Mouse (Mus musculus) embryonic facial prominence, embryonic 14.5 days (tissue): Measurements from ENCODE around the gene Mrtfa. TPM values are rescaled to one million over a fixed set of nuclear protein-coding genes. Genes with fewer than 3 reads are reported as not detected.

Source experiments
- ATAC-seq: fragments of 200-750 bp; cut with Nextera tagmentation; 2 replicates; pipeline ENCODE4 v1.8.0; 2017; ENCODE audit warnings: low read depth, moderate number of reproducible peaks, moderate TSS enrichment
- DNase-seq: peaks from one replicate; pipeline ENCODE4 v3.0.0-alpha.2; 2015; ENCODE audit warnings: low spot score
- H3K27ac ChIP-seq: fragments of 300-500 bp; sonication (generic); replicated peaks from 2 replicates; pipeline ENCODE4 v1.5.1; 2014; ENCODE audit warnings: low read depth, mild to moderate bottlenecking, low read length, moderate library complexity
- H3K27me3 ChIP-seq: fragments of 300-500 bp; sonication (generic); replicated peaks from 2 replicates; pipeline ENCODE4 v1.6.1; 2014; ENCODE audit warnings: low read length; ENCODE audit not compliant: control insufficient read depth, insufficient read depth
- H3K36me3 ChIP-seq: fragments of 300-500 bp; sonication (generic); 2 replicates; pipeline ENCODE4 v1.6.1; 2014; ENCODE audit warnings: low read length, mixed read lengths; ENCODE audit not compliant: control insufficient read depth, insufficient read depth
- H3K4me1 ChIP-seq: fragments of 300-500 bp; sonication (generic); 2 replicates; pipeline ENCODE4 v1.6.1; 2014; ENCODE audit warnings: antibody characterized with exemption, low read length; ENCODE audit not compliant: control insufficient read depth, insufficient read depth
- H3K4me2 ChIP-seq: fragments of 300-500 bp; sonication (generic); 2 replicates; pipeline ENCODE4 v1.6.1; 2014; ENCODE audit warnings: low read depth, mild to moderate bottlenecking, low read length, moderate library complexity, mixed read lengths
- H3K4me3 ChIP-seq: fragments of 300-500 bp; sonication (generic); 2 replicates; pipeline ENCODE4 v1.5.1; 2014; ENCODE audit warnings: low read depth, mild to moderate bottlenecking, low read length
- H3K9ac ChIP-seq: fragments of 300-500 bp; sonication (generic); 2 replicates; pipeline ENCODE4 v1.6.1; 2014; ENCODE audit warnings: low read depth, mild to moderate bottlenecking, low read length, moderate library complexity, mixed read lengths
- H3K9me3 ChIP-seq: fragments of 300-500 bp; sonication (generic); 2 replicates; pipeline ENCODE4 v1.6.1; 2016; ENCODE audit warnings: low read length; ENCODE audit not compliant: control insufficient read depth
- WGBS: fragments of 180-500 bp; shearing (Covaris S2); extraction: QIAGEN DNeasy Blood & Tissue Kit; methylation state at CpG from one replicate; pipeline ENCODE4 v1.1.7; 2014; 5-methylcytosine and 5-hydroxymethylcytosine counted together
- polyA plus RNA-seq: library from polyadenylated mRNA; unstranded; fragments of >200 nt; fragmentation: Nextera tagmentation; extraction: Ambion mirVana; gene quantifications from 2 replicates; pipeline ENCODE4 v1.2.1, GENCODE M21; 2014

Mrtfa gene
- polyA plus RNA-seq, 1 experiment from 2014 or later = 28.6 TPM

DNA sequence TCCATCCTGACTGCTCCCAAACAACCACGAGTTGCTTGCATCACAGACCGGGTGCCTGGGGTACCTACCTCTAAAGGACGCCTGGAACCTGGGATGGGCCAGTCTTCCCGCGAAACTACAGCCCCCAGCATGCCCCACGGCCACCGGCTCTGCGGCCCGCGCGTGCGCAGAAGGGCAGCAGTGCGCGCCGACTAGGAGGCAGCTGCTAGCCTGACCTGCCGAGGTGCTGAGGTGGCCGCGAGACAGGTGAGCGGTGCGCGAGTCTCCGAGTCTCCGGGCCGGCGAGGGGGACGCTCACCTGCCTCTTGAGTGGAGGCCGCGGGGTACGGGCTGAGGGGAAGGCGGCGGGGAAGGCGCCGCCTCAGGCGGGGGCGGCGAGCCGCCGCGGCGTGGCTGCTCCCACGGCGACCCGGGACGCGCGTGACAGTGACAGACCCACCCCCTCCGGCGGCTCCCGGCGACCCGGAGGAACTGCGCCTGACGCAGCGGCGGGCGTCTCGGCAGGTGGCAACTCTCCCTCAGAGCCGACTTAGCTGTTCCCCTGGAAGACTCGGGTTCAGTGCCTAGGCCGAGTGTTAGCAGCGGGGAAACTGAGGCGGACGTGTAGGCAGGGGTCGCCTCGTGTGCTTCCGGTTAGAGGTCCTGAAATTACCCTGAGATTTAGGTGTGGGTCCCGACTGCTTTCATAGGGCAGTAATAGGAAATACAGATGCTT, 212.8 kb downstream of the Mrtfa start, which contains the start of gene Sgsm3:
Sgsm3 (plus strand) TSS at position 146 of the 715 bp plus-strand sequence.
- Histone ChIP-seq H3K36me3 (no peaks in the 10 kb centered on the region), H3K9ac (peak within 1 kb of the TSS; percentile 75), H3K9me3 (no peaks in the 10 kb centered on the region), H3K4me3 (peak within 1 kb of the TSS; percentile 92), H3K4me2 (peak within 1 kb of the TSS; percentile 92), H3K4me1 (peaks cover 8% of the 10 kb centered on the region), H3K27ac (no peak within 1 kb of the TSS), H3K27me3 (no peaks in the 10 kb centered on the region)
- DNase-seq (peak; percentile 88), ATAC-seq (peak; percentile 95)
- 0% methylated on average over 33 of the region's 67 CpGs for WGBS

DNA sequence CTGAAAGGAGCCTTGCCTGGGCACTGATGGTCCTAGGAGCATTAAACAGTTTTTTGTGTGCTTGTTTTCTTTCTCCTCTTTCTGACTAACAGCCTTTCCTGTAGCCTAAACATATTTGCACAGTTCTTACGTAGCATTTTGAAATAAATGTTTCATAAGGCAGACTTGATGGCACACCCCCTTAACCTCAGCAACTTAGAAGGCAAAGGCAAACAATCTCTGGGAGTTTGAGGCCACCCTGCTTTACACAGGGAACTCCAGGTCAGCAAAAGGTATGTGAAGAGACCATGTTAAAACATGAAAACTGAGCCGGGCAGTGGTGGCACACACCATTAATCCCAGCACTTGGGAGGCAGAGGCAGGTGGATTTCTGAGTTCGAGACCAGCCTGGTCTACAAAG, 214.9 kb downstream of the Mrtfa start:
- ATAC-seq (no peak), DNase-seq (no peak)
- Histone ChIP-seq H3K9ac (no peak overlapping the region), H3K27me3 (no peaks in the 10 kb centered on the region), H3K4me3 (no peak overlapping the region), H3K4me1 (peaks cover 8% of the 10 kb centered on the region), H3K27ac (no peak overlapping the region), H3K36me3 (0 out of 2 replicates have a peak, but pooled peaks cover under 1% of the 10 kb centered on the region), H3K9me3 (no peaks in the 10 kb centered on the region), H3K4me2 (no peak overlapping the region)
- WGBS = 83% methylated on average over 3 of the region's 3 CpGs

DNA sequence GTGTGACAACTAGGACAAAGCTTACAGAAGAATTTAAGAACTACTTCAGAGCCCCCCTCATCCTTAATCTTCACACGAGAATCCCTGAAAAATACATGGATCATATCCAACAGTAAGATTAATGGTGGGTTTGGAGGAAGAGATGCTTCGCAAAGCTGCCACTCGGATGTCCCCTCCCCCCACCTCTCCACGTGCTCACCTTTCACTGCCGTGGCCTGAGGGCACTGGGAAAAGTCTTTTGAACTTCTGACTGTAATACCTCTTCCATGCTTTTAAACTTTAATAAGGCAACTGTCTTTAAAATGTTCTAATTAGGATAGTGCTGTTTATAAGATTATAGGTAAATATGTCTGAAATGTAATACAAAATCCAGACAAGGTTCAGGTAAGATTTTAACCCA, 216.2 kb downstream of the Mrtfa start:
- 31% methylated on average over 5 of the region's 5 CpGs for WGBS
- DNase-seq = no peak
- no peak overlapping the region for H3K4me2 ChIP-seq

DNA sequence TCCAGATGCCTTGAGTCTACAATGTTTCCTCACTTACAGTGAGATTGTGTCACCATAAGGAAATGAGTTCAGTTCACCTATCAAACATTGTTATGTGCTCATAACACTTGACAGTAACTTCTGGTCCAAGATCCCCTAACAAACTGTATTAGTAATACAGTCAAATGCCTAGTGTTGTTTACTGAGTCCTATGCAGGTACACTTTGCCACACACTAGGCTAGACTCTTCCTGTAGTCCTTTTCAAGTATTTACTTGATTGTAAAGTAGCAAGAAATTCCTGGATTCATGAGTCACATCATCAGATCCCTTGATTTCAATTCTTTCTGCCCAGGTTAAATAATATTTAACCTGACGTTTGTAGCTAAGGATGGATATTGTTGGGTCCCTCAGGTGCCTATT, 221.2 kb downstream of the Mrtfa start:
- Histone ChIP-seq H3K27me3 (no peaks in the 10 kb centered on the region), H3K9me3 (no peaks in the 10 kb centered on the region), H3K4me3 (no peak overlapping the region), H3K4me2 (no peak overlapping the region), H3K9ac (no peak overlapping the region), H3K36me3 (peaks cover 56% of the 10 kb centered on the region), H3K27ac (no peak overlapping the region), H3K4me1 (no peaks in the 10 kb centered on the region)
- 67% methylated on average over 1 of the region's 1 CpGs for WGBS
- ATAC-seq = no peak
- DNase-seq = no peak

More for the DNA sequence above, 216.2 kb downstream of the Mrtfa start:
- Histone ChIP-seq H3K9ac (no peak overlapping the region), H3K4me3 (no peak overlapping the region), H3K27me3 (no peaks in the 10 kb centered on the region), H3K4me1 (peaks cover 5% of the 10 kb centered on the region), H3K27ac (no peak overlapping the region), H3K36me3 (peaks cover 14% of the 10 kb centered on the region), H3K9me3 (no peaks in the 10 kb centered on the region)
- ATAC-seq = no peak

Other genes starting within 250 kb of the Mrtfa start
- 99.5 and 111 TPM in 2 replicates for gene Adsl, start 242.3 kb downstream of the Mrtfa start, polyA plus RNA-seq
- gene Sgsm3, start 213.0 kb downstream of the Mrtfa start, polyA plus RNA-seq = 23.8 and 24.9 TPM in 2 replicates
- gene Mchr1, start 44.7 kb upstream of the Mrtfa start, polyA plus RNA-seq = 1.1 and 2.0 TPM in 2 replicates
- 102 and 112 TPM in 2 replicates for gene Slc25a17, start 170.1 kb upstream of the Mrtfa start, polyA plus RNA-seq
- 135 and 141 TPM in 2 replicates for gene St13, start 209.3 kb upstream of the Mrtfa start, polyA plus RNA-seq
- gene Xpnpep3, start 209.4 kb upstream of the Mrtfa start, polyA plus RNA-seq = 6.5 and 6.6 TPM in 2 replicates
- 0.48 and 0.85 TPM in 2 replicates for gene Dnajb7, start 217.5 kb upstream of the Mrtfa start, polyA plus RNA-seq